Mouse (Mus musculus) CH12.LX (cell line): Measurements from ENCODE around the gene Luc7l. TPM values are rescaled to one million over a fixed set of nuclear protein-coding genes. Genes with fewer than 3 reads are reported as not detected.

ENCODE experiments used
- DNase-seq: peaks from one replicate; pipeline ENCODE4 v3.0.0-alpha.2; 2013; ENCODE audit errors: extremely low read depth
- H3K27ac ChIP-seq: 2 replicates; pipeline ENCODE4 v1.5.1; 2012; ENCODE audit warnings: low read depth, mild to moderate bottlenecking, control low read depth, moderate library complexity; ENCODE audit not compliant: insufficient read depth
- H3K27me3 ChIP-seq: replicated peaks from 2 replicates; pipeline ENCODE3; 2012; ENCODE audit warnings: inconsistent platforms
- H3K36me3 ChIP-seq, 2 experiments: replicated peaks in 1 of 2; 2 replicates each; pipeline versions ENCODE3 to v1.6.1; 2012; ENCODE audit warnings: inconsistent platforms in 1 of 2, low read length in 1 of 2, mild to moderate bottlenecking in 1 of 2, mixed read lengths in 1 of 2, moderate library complexity in 1 of 2; ENCODE audit not compliant: control insufficient read depth in 1 of 2, insufficient read depth in 1 of 2
- H3K4me1 ChIP-seq, 2 experiments: 2 replicates each; pipeline ENCODE4 v1.6.1; 2012; ENCODE audit warnings: inconsistent platforms in 1 of 2, moderate library complexity in 1 of 2; ENCODE audit not compliant: insufficient read depth in 2 of 2, control insufficient read depth in 1 of 2
- H3K4me2 ChIP-seq: 2 replicates; pipeline ENCODE4 v1.6.1; 2012; ENCODE audit warnings: low read depth, mild to moderate bottlenecking, control low read depth; ENCODE audit not compliant: poor library complexity, insufficient read depth, severe bottlenecking
- H3K4me3 ChIP-seq, 3 experiments: fragments of 150-350 bp in 1 of 3; sonication (generic) in 1 of 3; replicated peaks in 1 of 3; 2 replicates each; pipeline versions ENCODE3 to v1.5.1; 2011 to 2012; ENCODE audit warnings: low read depth in 2 of 3, low read length in 2 of 3, mild to moderate bottlenecking in 2 of 3, moderate library complexity in 2 of 3, control low read depth in 1 of 3, improper control_type of control experiment in 1 of 3, inconsistent platforms in 1 of 3, mixed read lengths in 1 of 3; ENCODE audit not compliant: poor library complexity in 1 of 3
- H3K79me2 ChIP-seq: replicated peaks from 2 replicates; pipeline ENCODE4 v1.6.1; 2012; ENCODE audit warnings: mild to moderate bottlenecking, moderate library complexity; ENCODE audit not compliant: control insufficient read depth, poor library complexity, insufficient read depth, severe bottlenecking; ENCODE audit errors: extremely low read depth
- H3K9ac ChIP-seq: 2 replicates; pipeline ENCODE4 v1.6.1; 2012; ENCODE audit warnings: low read depth, mild to moderate bottlenecking, control low read depth, moderate library complexity; ENCODE audit not compliant: insufficient read depth
- H3K9me3 ChIP-seq: replicated peaks from 2 replicates; pipeline ENCODE3; 2012; ENCODE audit warnings: low read length, inconsistent platforms, mixed read lengths
- BHLHE40 ChIP-seq: IDR thresholded peaks from 2 replicates; pipeline ENCODE4 v1.6.1; 2011; ENCODE audit warnings: mild to moderate bottlenecking, low read depth, low read length, improper control_type of control experiment
- CHD1 ChIP-seq: IDR thresholded peaks from 2 replicates; pipeline ENCODE4 v1.6.1; 2012; ENCODE audit warnings: low read depth, low read length, improper control_type of control experiment, inconsistent platforms
- CHD2 ChIP-seq: IDR thresholded peaks from 2 replicates; pipeline ENCODE4 v1.6.1; 2011; ENCODE audit warnings: low read length, improper control_type of control experiment
- ELF1 ChIP-seq: IDR thresholded peaks from 2 replicates; pipeline ENCODE4 v1.6.1; 2014; ENCODE audit warnings: low read depth, mild to moderate bottlenecking, inconsistent platforms, low read length, improper control_type of control experiment
- HCFC1 ChIP-seq: IDR thresholded peaks from 2 replicates; pipeline ENCODE4 v1.6.1; 2012; ENCODE audit warnings: low read depth, mild to moderate bottlenecking, inconsistent platforms, low read length, improper control_type of control experiment
- IRF4 ChIP-seq: IDR thresholded peaks from 2 replicates; pipeline ENCODE4 v1.6.1; 2014; ENCODE audit warnings: low read depth, mild to moderate bottlenecking, inconsistent platforms, low read length, improper control_type of control experiment
- JUN ChIP-seq: IDR thresholded peaks from 2 replicates; pipeline ENCODE4 v1.6.1; 2011; ENCODE audit warnings: low read depth, mild to moderate bottlenecking, low read length, improper control_type of control experiment, moderate library complexity; ENCODE audit not compliant: insufficient read depth
- JUND ChIP-seq: conservative IDR thresholded peaks from 2 replicates; pipeline ENCODE4 v1.6.1; 2011; ENCODE audit warnings: low read depth, low read length, improper control_type of control experiment
- MAFK ChIP-seq: IDR thresholded peaks from 2 replicates; pipeline ENCODE4 v1.6.1; 2011; ENCODE audit warnings: low read length, improper control_type of control experiment; ENCODE audit not compliant: insufficient replicate concordance
- MAX ChIP-seq: IDR thresholded peaks from 2 replicates; pipeline ENCODE4 v1.6.1; 2011; ENCODE audit warnings: low read length, improper control_type of control experiment
- MAZ ChIP-seq: IDR thresholded peaks from 2 replicates; pipeline ENCODE4 v1.6.1; 2012; ENCODE audit warnings: low read depth, mild to moderate bottlenecking, inconsistent platforms, low read length, improper control_type of control experiment, moderate library complexity
- MEF2A ChIP-seq: IDR thresholded peaks from 2 replicates; pipeline ENCODE4 v1.6.1; 2014; ENCODE audit warnings: low read depth, mild to moderate bottlenecking, inconsistent platforms, low read length, improper control_type of control experiment, borderline replicate concordance
- NELFE ChIP-seq: IDR thresholded peaks from 2 replicates; pipeline ENCODE4 v1.6.1; 2011; ENCODE audit warnings: low read depth, low read length, improper control_type of control experiment
- NRF1 ChIP-seq: IDR thresholded peaks from 2 replicates; pipeline ENCODE4 v1.6.1; 2014; ENCODE audit warnings: low read depth, mild to moderate bottlenecking, inconsistent platforms, low read length, improper control_type of control experiment, moderate library complexity
- POLR2AphosphoS2 ChIP-seq: IDR thresholded peaks from 2 replicates; pipeline ENCODE4 v1.6.1; 2011; ENCODE audit warnings: low read depth, low read length, improper control_type of control experiment
- RAD21 ChIP-seq: IDR thresholded peaks from 2 replicates; pipeline ENCODE4 v1.6.1; 2011; ENCODE audit warnings: low read depth, mild to moderate bottlenecking, low read length, improper control_type of control experiment, moderate library complexity
- RCOR1 ChIP-seq: conservative IDR thresholded peaks from 2 replicates; pipeline ENCODE4 v1.6.1; 2012; ENCODE audit warnings: low read depth, mild to moderate bottlenecking, inconsistent platforms, low read length, improper control_type of control experiment
- SMC3 ChIP-seq: IDR thresholded peaks from 2 replicates; pipeline ENCODE4 v1.6.1; 2011; ENCODE audit warnings: low read depth, low read length, improper control_type of control experiment
- TBP ChIP-seq: conservative IDR thresholded peaks from 2 replicates; pipeline ENCODE4 v1.6.1; 2011; ENCODE audit warnings: low read depth, low read length, improper control_type of control experiment
- USF1 ChIP-seq: IDR thresholded peaks from 2 replicates; pipeline ENCODE4 v1.6.1; 2014; ENCODE audit warnings: low read depth, mild to moderate bottlenecking, inconsistent platforms, low read length, improper control_type of control experiment
- USF2 ChIP-seq: conservative IDR thresholded peaks from 2 replicates; pipeline ENCODE4 v1.6.1; 2011; ENCODE audit warnings: low read depth, low read length, improper control_type of control experiment
- ZC3H11A ChIP-seq: IDR thresholded peaks from 2 replicates; pipeline ENCODE4 v1.6.1; 2012; ENCODE audit warnings: low read depth, mild to moderate bottlenecking, inconsistent platforms, low read length, improper control_type of control experiment
- ZMIZ1 ChIP-seq: IDR thresholded peaks from 2 replicates; pipeline ENCODE4 v1.6.1; 2012; ENCODE audit warnings: low read depth, mild to moderate bottlenecking, inconsistent platforms, low read length, improper control_type of control experiment
- ZNF384 ChIP-seq: IDR thresholded peaks from 2 replicates; pipeline ENCODE4 v1.6.1; 2012; ENCODE audit warnings: low read depth, low read length, improper control_type of control experiment, inconsistent platforms
- dilution Hi-C: fragments of 300-500 bp; cut with MboI; formaldehyde crosslinking; loops from 2 replicates; pipeline ENCODE4 v1.14.3; 2020; ENCODE audit warnings: low sequenced_read_pairs; ENCODE audit not compliant: extremely low pct_unique_long_range_greater_than_20kb, extremely low pct_ligation_motif_present
- in situ Hi-C: fragments of 300-500 bp; cut with MboI; formaldehyde crosslinking; loops from 3 replicates; pipeline ENCODE4 v1.14.3; 2019; ENCODE audit warnings: low sequenced_read_pairs, low pct_ligation_motif_present, low pct_unique_long_range_greater_than_20kb, mixed read lengths
- polyA plus RNA-seq: library from polyadenylated mRNA; unstranded; fragments of >175 nt; gene quantifications from 2 replicates; pipeline ENCODE4 v1.2.1, GENCODE M21; 2012; ENCODE audit warnings: low read depth; ENCODE audit not compliant: insufficient read length
- total RNA-seq, 2 experiments: library from RNA; depleted of rRNA; stranded (reverse); fragments of 300-350 nt in 1 of 2; fragments of >200 nt in 1 of 2; gene quantifications; 2 replicates each; pipeline ENCODE4 v1.2.3; 2012 to 2014

Gene Luc7l
- total and polyA plus RNA-seq, 3 experiments: 46.1 to 70.2 (median 68.6) TPM

GRCm38 (mm10) chr17:26212681-26213080, 40.0 kb upstream of the Luc7l start:
- Histone ChIP-seq H3K9ac (no peak overlapping the region), H3K79me2 (no peaks in the 10 kb centered on the region), H3K4me2 (no peak overlapping the region), H3K9me3 (no peaks in the 10 kb centered on the region), H3K27ac (no peak overlapping the region), H3K36me3 (peaks cover 0 to 23% of the 10 kb centered on the region in 2 experiments), H3K4me1 (no peaks in the 10 kb centered on the region), H3K27me3 (peaks cover 7% of the 10 kb centered on the region), H3K4me3 (no peak overlapping the region)
- TF ChIP-seq MAZ: no peak
- TF ChIP-seq USF1: no peak
- TF ChIP-seq NRF1: no peak
- TF ChIP-seq TBP: no peak
- no peak for TF ChIP-seq ZNF384
- TF ChIP-seq ZMIZ1: no peak
- TF ChIP-seq ZC3H11A: no peak
- TF ChIP-seq JUND: no peak
- no peak for TF ChIP-seq CHD1
- no peak for TF ChIP-seq POLR2AphosphoS2
- TF ChIP-seq MAX: no peak
- TF ChIP-seq NELFE: no peak
- no peak for TF ChIP-seq MAFK
- TF ChIP-seq RCOR1: no peak
- TF ChIP-seq ELF1: no peak
- no peak for DNase-seq
- in situ Hi-C loops: no loop called here
- dilution Hi-C loops: no loop called here

GRCm38 (mm10) chr17:26221508-26221907, 31.2 kb upstream of the Luc7l start:
- no peaks in the 10 kb centered on the region for H3K9me3 ChIP-seq
- H3K27me3 ChIP-seq: no peaks in the 10 kb centered on the region
- no peaks in the 10 kb centered on the region for H3K79me2 ChIP-seq
- H3K4me2 ChIP-seq: no peak overlapping the region
- peaks cover 0 to 18% of the 10 kb centered on the region in 2 experiments for H3K36me3 ChIP-seq
- TF ChIP-seq CHD1: no peak
- no peak for TF ChIP-seq USF2
- no peak for TF ChIP-seq SMC3
- no peak for TF ChIP-seq RAD21
- TF ChIP-seq MAX: no peak
- no peak for TF ChIP-seq ZMIZ1
- TF ChIP-seq MEF2A: no peak
- no peak for TF ChIP-seq IRF4
- TF ChIP-seq HCFC1: no peak
- TF ChIP-seq BHLHE40: no peak
- TF ChIP-seq USF1: no peak
- no peak for TF ChIP-seq CHD2
- no peak for TF ChIP-seq JUN
- TF ChIP-seq POLR2AphosphoS2: no peak
- DNase-seq: no peak
- H3K4me1 ChIP-seq: no peaks in the 10 kb centered on the region
- dilution Hi-C loops: no loop called here
- no peak overlapping the region for H3K9ac ChIP-seq
- no peak overlapping the region for H3K27ac ChIP-seq
- in situ Hi-C loops: no loop called here
- no peak overlapping the region for H3K4me3 ChIP-seq
